Mouse (Mus musculus) forebrain, postnatal 0 days (tissue): Measurements from ENCODE around the gene Mtmr3. TPM values are rescaled to one million over a fixed set of nuclear protein-coding genes. Genes with fewer than 3 reads are reported as not detected.

Experiments
- ATAC-seq: fragments of 200-750 bp; cut with Nextera tagmentation; 2 replicates; pipeline ENCODE4 v1.8.0; 2017; ENCODE audit warnings: mild to moderate bottlenecking, moderate library complexity
- DNase-seq: peaks from one replicate; pipeline ENCODE4 v3.0.0-alpha.2; 2015
- H3K27ac ChIP-seq: fragments of 300-500 bp; sonication (generic); 2 replicates; pipeline ENCODE4 v1.5.1; 2014; ENCODE audit warnings: low read depth, mild to moderate bottlenecking, antibody characterized with exemption, low read length, moderate library complexity, mixed read lengths
- H3K27me3 ChIP-seq: fragments of 300-500 bp; sonication (generic); 2 replicates; pipeline ENCODE4 v1.6.1; 2014; ENCODE audit warnings: mild to moderate bottlenecking, low read length, mixed read lengths; ENCODE audit not compliant: insufficient read depth
- H3K36me3 ChIP-seq: fragments of 300-500 bp; sonication (generic); 2 replicates; pipeline ENCODE4 v1.6.1; 2014; ENCODE audit warnings: mild to moderate bottlenecking, moderate library complexity; ENCODE audit not compliant: insufficient read depth
- H3K4me1 ChIP-seq: fragments of 300-500 bp; sonication (generic); 2 replicates; pipeline ENCODE4 v1.6.1; 2014; ENCODE audit warnings: antibody characterized with exemption; ENCODE audit not compliant: insufficient read depth
- H3K4me2 ChIP-seq: fragments of 300-500 bp; sonication (generic); 2 replicates; pipeline ENCODE4 v1.6.1; 2014; ENCODE audit warnings: low read depth, mild to moderate bottlenecking, moderate library complexity
- H3K4me3 ChIP-seq: fragments of 300-500 bp; sonication (generic); 2 replicates; pipeline ENCODE4 v1.5.1; 2014; ENCODE audit warnings: low read depth, low read length, mixed read lengths
- H3K9ac ChIP-seq: fragments of 300-500 bp; sonication (generic); 2 replicates; pipeline ENCODE4 v1.6.1; 2014; ENCODE audit warnings: mild to moderate bottlenecking
- H3K9me3 ChIP-seq: fragments of 300-500 bp; sonication (generic); 2 replicates; pipeline ENCODE4 v1.6.1; 2016; ENCODE audit warnings: low read length
- CTCF ChIP-seq: sonication (generic); IDR thresholded peaks from 2 replicates; pipeline ENCODE4 v1.5.1; 2016; ENCODE audit warnings: antibody characterized with exemption, control low read depth, low read depth
- WGBS: fragments of 180-500 bp; shearing (Covaris S2); extraction: QIAGEN DNeasy Blood & Tissue Kit; methylation state at CpG from one replicate; pipeline ENCODE4 v1.1.7; 2014; 5-methylcytosine and 5-hydroxymethylcytosine counted together
- polyA plus RNA-seq: library from polyadenylated mRNA; unstranded; fragments of >200 nt; fragmentation: Nextera tagmentation; extraction: Ambion mirVana; gene quantifications from 2 replicates; pipeline ENCODE4 v1.2.1, GENCODE M21; 2015
- total RNA-seq: library from RNA; depleted of rRNA; stranded (reverse); fragments of >200 nt; gene quantifications from 2 replicates; pipeline ENCODE4 v1.2.3, GENCODE M21; 2014

The Mtmr3 gene
- total and polyA plus RNA-seq, 2 experiments from 2014 or later: 28.4 to 93.4 TPM

DNA sequence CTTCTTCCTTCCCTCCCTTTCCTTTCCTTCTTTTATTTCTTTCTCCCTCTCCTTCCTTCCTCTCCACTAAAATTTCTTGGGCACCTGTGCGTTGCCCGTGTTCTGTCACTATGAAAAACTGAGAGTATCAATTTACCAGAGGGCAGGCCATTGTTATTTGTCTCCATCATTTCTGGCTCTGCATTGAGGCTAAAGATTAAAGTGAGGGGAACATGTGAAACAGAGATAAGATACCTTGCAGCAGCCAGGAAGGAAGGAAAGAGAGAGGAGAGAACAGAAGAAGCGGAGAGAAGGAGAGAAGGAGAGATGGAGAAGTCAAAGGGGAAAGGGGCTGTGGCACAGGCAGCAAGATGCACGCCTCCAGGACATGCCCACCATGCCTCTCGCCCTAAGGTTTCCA, 39.7 kb upstream of the Mtmr3 start:
- H3K9me3 ChIP-seq: no peaks in the 10 kb centered on the region
- no peaks in the 10 kb centered on the region for H3K36me3 ChIP-seq
- DNase-seq (no peak), ATAC-seq (no peak)
- no peak overlapping the region for H3K4me2 ChIP-seq
- WGBS: 70% methylated on average over 5 of the region's 5 CpGs
- no peak overlapping the region for H3K4me3 ChIP-seq
- TF ChIP-seq CTCF: no peak
- H3K27ac ChIP-seq: no peak overlapping the region
- peaks cover 7% of the 10 kb centered on the region; the same call in 1 of the 2 replicates for H3K4me1 ChIP-seq
- H3K9ac ChIP-seq: no peak overlapping the region
- H3K27me3 ChIP-seq: no peaks in the 10 kb centered on the region

DNA sequence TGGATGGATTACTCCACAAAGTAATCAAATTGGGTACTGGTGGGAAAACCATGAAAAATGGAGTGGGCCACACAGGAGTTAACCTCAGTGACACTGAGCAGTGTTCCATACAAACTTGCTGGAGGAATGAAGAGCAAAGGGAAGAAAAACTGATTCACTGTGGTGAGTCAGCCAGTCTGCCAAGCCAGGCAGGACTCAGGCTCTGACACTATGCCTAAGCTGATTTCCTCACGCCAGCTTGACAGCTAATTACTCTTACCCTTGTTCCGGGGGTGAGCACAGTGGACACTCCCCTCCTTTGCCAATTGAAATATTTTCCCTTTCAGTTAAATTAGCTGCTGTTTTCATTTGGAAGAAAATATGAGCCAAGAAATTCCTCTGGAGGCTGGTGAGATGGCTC, 38.8 kb upstream of the Mtmr3 start:
- no peak overlapping the region for H3K27ac ChIP-seq
- H3K27me3 ChIP-seq: no peaks in the 10 kb centered on the region
- ATAC-seq (no peak), DNase-seq (no peak)
- WGBS: 33% methylated on average over 2 of the region's 2 CpGs
- H3K9me3 ChIP-seq: no peaks in the 10 kb centered on the region
- peaks cover 1% of the 10 kb centered on the region; the same call in 1 of the 2 replicates for H3K4me1 ChIP-seq
- H3K4me3 ChIP-seq: no peak overlapping the region
- TF ChIP-seq CTCF: no peak
- no peak overlapping the region for H3K9ac ChIP-seq
- H3K4me2 ChIP-seq: no peak overlapping the region
- H3K36me3 ChIP-seq: no peaks in the 10 kb centered on the region

DNA sequence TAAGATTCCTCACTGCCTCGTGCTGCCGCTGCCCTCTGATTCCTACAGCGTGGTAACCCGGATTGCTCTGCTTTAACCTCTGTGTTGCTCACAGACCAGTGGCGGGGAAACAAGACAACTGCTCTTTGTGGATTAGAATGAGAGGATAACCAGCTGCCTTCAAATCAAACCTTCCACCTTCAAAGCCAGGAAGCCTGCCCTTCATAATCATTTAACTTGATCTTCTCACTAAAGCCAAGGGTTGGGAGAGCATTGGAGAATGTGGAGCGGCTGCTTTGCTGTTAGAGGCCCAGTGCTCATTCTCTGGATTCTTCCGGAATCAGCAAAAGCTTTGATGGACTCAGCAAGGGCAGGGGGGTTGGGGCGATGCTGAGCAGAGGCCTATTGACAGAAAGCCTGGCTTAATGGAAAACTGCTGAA, 35.2 kb upstream of the Mtmr3 start:
- no peak overlapping the region for H3K9ac ChIP-seq
- no peak; the same call in 1 of the 2 replicates for ATAC-seq
- H3K27ac ChIP-seq: no peak overlapping the region

DNA sequence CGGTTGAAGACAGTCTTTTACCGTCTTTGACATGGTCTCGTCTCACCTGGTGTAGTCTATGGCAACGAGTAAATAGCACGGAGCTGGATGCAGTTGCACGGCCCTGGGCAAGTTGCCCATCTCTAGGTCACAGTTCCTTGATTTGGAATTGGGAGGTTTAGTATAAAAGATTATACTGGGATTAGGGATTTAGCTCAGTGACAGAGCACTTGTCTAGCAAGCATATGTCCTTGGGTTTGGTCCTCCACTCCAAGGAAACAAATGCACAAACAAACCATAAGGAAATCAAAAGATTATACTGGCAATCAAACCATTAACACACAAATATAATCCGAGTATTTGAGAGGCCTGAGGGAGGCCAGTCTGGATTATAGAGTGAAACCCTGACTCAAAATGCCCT, 33.0 kb upstream of the Mtmr3 start:
- ATAC-seq (no peak), DNase-seq (no peak)
- Histone ChIP-seq H3K36me3 (no peaks in the 10 kb centered on the region), H3K27ac (no peak overlapping the region), H3K4me1 (no peaks in the 10 kb centered on the region), H3K4me3 (no peak overlapping the region), H3K4me2 (no peak overlapping the region), H3K9me3 (no peaks in the 10 kb centered on the region), H3K27me3 (no peaks in the 10 kb centered on the region), H3K9ac (no peak overlapping the region)
- no peak for TF ChIP-seq CTCF
- WGBS: 48% methylated on average over 7 of the region's 7 CpGs

More for the DNA sequence above, 35.2 kb upstream of the Mtmr3 start:
- H3K4me2 ChIP-seq: no peak overlapping the region
- H3K4me3 ChIP-seq: no peak overlapping the region
- no peaks in the 10 kb centered on the region for H3K4me1 ChIP-seq
- H3K36me3 ChIP-seq: no peaks in the 10 kb centered on the region
- WGBS: 31% methylated on average over 8 of the region's 8 CpGs
- H3K27me3 ChIP-seq: no peaks in the 10 kb centered on the region
- DNase-seq: no peak
- no peaks in the 10 kb centered on the region for H3K9me3 ChIP-seq
- TF ChIP-seq CTCF: no peak

DNA sequence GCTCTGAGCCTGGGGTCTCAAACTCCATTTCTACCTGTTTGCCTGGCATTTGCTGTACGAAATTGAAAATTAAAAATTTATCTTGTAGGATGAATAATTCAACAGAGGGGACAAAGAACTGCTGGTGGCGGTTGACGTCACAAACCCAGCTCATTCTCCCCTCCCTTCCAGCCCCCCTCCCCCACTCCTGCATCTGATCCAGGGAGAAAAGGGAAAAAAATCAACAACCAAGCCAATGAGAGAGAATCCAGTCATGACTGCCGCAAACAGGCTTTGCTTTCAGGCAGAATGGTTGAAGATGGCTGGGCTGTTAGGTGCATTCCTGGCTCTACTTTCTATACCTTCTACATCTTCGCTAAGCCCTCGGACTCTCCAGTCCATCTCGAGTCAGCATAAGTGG, 31.3 kb upstream of the Mtmr3 start:
- no peak for TF ChIP-seq CTCF
- no peaks in the 10 kb centered on the region for H3K36me3 ChIP-seq
- DNase-seq: no peak
- no peaks in the 10 kb centered on the region for H3K9me3 ChIP-seq
- no peaks in the 10 kb centered on the region for H3K27me3 ChIP-seq
- ATAC-seq: no peak
- no peak overlapping the region for H3K4me3 ChIP-seq
- H3K4me2 ChIP-seq: no peak overlapping the region
- no peaks in the 10 kb centered on the region for H3K4me1 ChIP-seq
- no peak overlapping the region for H3K9ac ChIP-seq
- WGBS: 72% methylated on average over 7 of the region's 7 CpGs
- no peak overlapping the region for H3K27ac ChIP-seq

DNA sequence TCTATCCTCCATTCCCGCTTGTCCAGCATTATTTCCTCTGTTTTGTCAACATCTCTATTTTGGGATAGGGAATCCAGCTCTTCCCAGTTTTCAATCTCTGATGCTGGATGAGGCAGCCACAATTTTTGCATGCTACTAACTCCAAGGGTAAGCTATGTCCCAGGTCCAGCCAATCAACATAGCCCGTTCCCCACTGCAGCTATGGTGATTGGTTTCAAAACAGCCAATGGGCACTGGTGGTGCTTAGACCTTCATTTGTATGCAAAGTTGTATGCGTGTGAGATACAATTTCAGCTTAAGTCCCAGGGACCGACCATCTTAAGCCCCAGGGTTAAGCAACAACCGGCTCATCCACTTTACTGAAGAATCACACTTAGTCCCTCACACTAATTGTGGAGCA, 28.3 kb upstream of the Mtmr3 start:
- H3K4me3 ChIP-seq: no peak overlapping the region
- no peak overlapping the region for H3K4me2 ChIP-seq
- no peaks in the 10 kb centered on the region for H3K4me1 ChIP-seq
- no peak overlapping the region for H3K27ac ChIP-seq
- no peak overlapping the region for H3K9ac ChIP-seq
- ATAC-seq: no peak
- no peaks in the 10 kb centered on the region for H3K27me3 ChIP-seq
- WGBS: 61% methylated on average over 5 of the region's 5 CpGs
- DNase-seq: no peak
- no peak for TF ChIP-seq CTCF
- no peaks in the 10 kb centered on the region for H3K9me3 ChIP-seq
- H3K36me3 ChIP-seq: no peaks in the 10 kb centered on the region

DNA sequence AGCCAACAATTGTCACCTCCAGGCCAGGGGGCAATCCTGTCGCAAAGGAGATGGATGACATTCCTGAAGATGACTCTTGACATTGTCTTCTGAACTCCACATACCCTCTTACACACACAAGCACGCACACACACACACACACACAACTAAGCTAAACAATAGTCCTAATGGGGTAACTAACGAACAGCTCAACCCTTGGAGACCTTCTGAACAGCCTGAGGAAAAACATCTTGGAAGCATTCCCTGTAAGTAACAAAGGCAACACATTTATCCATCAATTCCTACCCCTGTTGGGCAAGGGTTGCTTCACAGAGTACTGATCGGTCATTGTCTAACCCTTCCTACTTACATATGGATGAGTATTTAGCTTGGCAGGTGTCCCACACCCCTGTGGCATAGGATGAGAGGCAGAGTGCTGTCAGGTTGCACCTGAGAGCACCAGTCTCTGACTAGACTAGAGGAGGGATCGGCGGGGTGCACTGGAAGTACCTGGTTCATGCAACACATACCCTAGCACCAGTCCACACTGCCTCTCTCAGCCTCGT, 27.9 kb upstream of the Mtmr3 start:
- Histone ChIP-seq H3K9me3 (no peaks in the 10 kb centered on the region), H3K4me3 (no peak overlapping the region), H3K27me3 (no peaks in the 10 kb centered on the region), H3K9ac (no peak overlapping the region), H3K27ac (no peak overlapping the region), H3K4me1 (no peaks in the 10 kb centered on the region), H3K36me3 (no peaks in the 10 kb centered on the region), H3K4me2 (no peak overlapping the region)
- DNase-seq (no peak), ATAC-seq (no peak)
- TF ChIP-seq CTCF: no peak
- 67% methylated on average over 7 of the region's 7 CpGs for WGBS
